Mouse (Mus musculus) spleen, postnatal 4 days (tissue): ENCODE measurements around the gene Hook2.

Source experiments
- DNase-seq, 2 experiments: peaks; one replicate each; pipeline ENCODE4 v3.0.0; 2022; ENCODE audit warnings: low spot score in 2 of 2

Gene Hook2

GRCm38 (mm10) chr8:84973079-84973478 lies 17.3 kb upstream of the Hook2 start:
- DNase-seq, result peak in 1 of 2 experiments; percentile 53

GRCm38 (mm10) chr8:84973803-84974542 lies 16.4 kb upstream of the Hook2 start:
- DNase-seq, result peak; percentile 54 to 70

GRCm38 (mm10) chr8:84974543-84975142 lies 15.8 kb upstream of the Hook2 start:
- DNase-seq, result peak in 1 of 2 experiments; percentile 68

- DNase-seq, result peak; percentile 85 to 91
Observed at GRCm38 (mm10) chr8:84975434-84975833, 15.0 kb upstream of the Hook2 start.

GRCm38 (mm10) chr8:84976031-84976762 lies 14.2 kb upstream of the Hook2 start:
- DNase-seq, result peak; percentile 95 to 97

GRCm38 (mm10) chr8:84976763-84977434 lies 13.5 kb upstream of the Hook2 start:
- DNase-seq, result no peak

GRCm38 (mm10) chr8:84977435-84978247 lies 12.8 kb upstream of the Hook2 start:
- peak; percentile 76 to 89 for DNase-seq

DNA sequence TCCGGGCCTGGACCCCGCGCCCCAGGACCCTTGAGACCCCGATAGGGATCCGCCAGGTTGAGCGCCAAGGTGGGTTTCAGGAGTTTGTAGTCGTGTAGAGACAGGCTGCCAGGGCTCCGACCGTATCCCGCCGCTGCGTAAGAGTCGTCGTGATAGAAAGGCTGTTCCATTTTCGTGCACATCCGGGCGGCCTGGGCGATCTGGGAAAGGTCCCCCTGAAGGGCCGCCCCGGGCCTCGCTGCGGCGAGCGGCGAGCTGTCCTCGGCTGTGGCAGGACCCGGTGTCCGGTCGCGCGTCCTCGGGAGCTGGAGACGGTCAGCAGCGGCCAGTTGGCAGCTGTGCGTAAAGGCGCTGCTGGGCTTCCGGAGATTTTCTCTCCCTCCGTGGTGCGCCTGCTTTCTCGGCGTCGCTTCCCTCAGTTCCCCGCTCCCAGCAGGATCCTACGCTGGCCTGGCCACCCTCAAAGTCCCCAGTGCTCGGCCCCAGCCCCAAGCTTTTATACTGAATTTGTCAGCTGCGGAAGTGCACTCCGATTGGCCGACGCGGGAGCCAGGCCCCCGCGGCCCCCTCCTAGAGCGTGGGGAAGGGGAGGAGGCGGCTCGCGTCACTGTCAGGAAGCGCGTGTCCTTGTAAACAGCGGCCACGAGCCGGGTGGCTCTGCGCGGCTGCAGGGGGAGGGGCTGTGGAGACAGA lies 12.0 kb upstream of the Hook2 start, which contains the start of gene Junb:
TSS of gene Junb (minus strand) at position 471 of the 693 bp plus-strand sequence.
- DNase-seq, result peak; percentile 86 to 94

DNA sequence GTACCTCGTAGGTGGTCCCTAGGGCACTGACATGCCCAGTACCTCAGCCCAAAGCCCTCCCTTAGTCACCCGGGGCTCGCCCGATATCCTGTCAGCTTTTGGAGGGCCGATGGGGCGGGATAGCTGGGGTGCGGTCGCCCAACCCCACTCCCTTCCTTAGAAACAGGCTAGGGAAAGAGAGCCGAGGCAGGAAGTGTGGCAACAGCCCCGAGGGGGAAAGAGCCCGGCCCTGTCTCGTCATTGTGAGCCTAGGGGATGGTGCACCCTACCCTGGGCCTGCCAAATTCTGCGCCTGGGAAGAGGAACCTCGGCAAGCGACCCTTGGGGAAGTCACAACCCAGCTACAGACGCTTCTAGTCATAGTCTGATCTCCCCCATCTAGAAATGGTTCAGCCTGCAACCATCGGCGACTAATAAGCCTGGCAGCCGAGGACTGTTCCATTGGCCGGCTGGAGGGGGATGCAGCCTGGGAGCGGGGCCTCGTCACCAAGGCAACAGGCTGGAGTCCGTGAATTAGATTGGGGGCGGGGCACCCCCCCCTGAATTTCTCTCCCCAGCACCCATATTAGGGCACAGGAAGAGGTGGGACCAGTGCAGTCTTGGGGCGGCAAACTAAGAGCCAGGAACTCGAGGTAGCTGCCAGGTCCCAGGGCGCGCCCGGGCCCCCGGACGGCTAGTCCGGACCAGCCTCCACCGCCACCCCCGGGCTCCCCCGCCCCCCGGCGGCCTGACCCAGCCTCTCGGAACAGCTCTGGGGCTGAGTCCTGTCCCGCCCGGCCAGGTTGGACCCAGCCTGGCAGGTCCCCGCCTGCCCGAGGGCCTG lies 10.6 kb upstream of the Hook2 start:
- peak; percentile 92 to 93 for DNase-seq

DNA sequence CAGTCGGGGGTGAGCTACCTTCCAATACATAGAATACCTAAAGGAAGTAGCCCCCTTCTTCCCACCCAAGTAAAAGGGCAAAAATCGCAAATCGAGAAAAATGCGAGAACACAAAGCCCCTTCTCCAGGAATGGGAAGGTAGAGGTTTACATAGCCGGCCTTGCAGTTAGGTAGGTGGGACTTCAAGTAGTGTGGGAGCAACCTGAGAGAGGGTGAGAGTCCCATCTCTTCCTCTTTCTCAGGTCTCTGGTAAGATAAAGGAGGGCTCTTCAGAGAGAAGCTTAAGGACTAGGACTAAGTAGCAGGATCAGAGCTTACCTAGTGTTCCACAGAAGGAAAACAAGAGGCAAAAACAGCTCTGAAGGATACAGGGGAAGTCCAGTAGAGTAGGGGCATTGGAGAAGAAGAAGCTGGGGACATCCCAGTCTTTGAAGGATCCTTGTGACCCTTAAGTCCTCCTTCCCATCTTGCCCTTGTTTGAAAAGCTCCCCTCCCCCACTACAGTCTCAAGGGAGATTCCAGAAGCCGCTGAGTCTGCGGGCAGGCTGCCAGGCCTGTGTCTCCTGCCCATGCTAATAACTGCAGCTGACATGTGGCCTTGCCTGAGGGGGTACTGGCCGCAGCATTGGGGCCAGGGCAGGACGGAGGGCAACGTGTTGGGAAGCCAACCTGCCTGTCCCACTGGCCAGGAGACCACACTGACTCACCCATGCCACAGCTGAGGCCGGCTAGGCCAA lies 9.6 kb upstream of the Hook2 start:
- peak; percentile 65 to 79 for DNase-seq

DNA sequence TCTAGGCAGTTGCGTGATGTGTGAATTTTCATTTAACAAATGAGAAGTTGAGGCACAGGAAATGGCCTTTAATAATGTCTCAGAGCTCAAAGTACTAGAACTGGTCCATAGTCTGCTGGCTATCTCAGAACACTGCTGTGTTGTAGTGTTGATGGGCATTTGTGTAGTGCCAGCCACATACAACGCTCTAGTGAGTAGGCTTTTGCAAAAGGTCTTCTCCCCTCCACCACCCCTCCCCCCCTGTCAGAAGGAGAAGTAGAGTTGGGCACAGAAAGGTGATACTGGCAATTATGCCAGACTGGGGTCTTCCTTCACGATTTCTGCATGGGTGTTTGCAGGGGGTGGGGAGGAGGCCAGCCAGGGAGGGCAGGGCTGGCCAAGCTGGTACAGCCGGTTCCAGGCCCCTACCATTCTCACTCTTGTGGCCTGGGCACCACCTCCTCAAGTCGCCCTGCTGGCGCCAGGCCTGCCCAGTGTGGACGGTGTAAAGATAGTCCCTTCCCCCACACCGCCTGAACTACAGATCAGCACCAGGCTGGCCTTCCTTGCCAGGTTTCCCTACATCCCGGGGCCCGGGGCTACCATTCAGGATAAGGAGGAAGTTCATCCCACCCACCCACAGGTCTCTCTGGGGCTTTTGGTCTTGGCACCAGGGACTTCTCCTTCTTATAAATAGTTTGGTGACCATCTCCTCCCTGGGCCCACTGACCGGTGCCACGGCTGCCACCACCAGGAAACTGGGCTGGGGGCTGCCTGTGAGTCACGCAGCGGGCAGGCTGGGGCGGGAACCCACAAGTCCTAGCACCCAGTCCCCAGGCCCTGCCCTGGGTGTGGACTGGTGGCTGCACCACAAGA lies 8.5 kb upstream of the Hook2 start:
- DNase-seq, result peak in 1 of 2 experiments; percentile 64

- peak; percentile 28 to 63 for DNase-seq
Observed at GRCm38 (mm10) chr8:84982499-84983011, 7.8 kb upstream of the Hook2 start.

DNA sequence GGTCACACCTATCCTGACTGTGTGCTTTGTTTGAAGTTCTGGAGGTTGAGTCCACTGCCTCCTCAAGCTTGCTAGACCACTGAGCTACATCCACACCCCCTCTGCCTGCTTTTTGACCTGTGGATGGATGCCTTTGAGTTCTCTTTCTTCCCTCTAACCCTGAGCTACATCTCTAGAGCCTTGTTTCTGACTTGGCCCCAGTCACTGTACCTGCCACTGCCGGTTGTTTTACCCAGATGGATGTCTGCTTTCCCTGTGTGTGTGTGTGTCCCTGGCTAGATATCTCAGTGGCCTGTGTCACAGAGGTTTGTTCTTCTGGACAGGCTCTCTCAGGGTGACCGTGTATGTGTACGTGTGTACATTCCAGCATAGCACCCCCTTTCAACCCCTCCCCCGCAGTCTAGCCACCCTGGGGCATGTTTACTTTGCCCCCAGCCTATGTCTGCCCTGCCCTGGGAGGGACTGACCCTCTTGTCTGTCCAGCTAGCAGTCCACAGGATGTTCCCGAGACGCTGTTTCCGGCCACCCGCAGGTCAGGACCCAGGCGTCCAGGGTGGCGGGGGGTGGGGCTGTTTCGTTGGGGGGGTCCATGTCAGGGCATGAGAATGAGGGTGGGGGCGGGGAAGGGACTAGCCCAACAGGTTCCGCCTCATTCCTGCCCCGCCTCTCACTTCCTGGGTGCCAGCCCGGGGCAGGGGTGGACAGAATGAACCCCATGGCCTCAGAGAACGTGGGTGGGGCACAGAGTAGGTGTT lies 5.9 kb upstream of the Hook2 start:
- peak in 1 of 2 experiments; percentile 66 for DNase-seq

GRCm38 (mm10) chr8:84985049-84985683 lies 5.2 kb upstream of the Hook2 start:
- DNase-seq, result peak in 1 of 2 experiments; percentile 50

GRCm38 (mm10) chr8:84985684-84986378 lies 4.6 kb upstream of the Hook2 start:
- peak; percentile 88 to 94 for DNase-seq
